Mouse (Mus musculus) lung, postnatal 0 days (tissue): ENCODE data around the gene Gm7029. TPM values are rescaled to one million over a fixed set of nuclear protein-coding genes. Genes with fewer than 3 reads are reported as not detected.
"Not testable (repeated sequence)": the region's sequence is repeated elsewhere in the genome, so short reads cannot be mapped to it uniquely, and the experiment has no call there.

Experiments
- ATAC-seq: fragments of 200-750 bp; cut with Nextera tagmentation; 2 replicates; pipeline ENCODE4 v1.8.0; 2017; ENCODE audit warnings: moderate library complexity
- DNase-seq: peaks from one replicate; pipeline ENCODE4 v3.0.0-alpha.2; 2016; ENCODE audit warnings: low spot score
- H3K27ac ChIP-seq: fragments of 300-500 bp; sonication (generic); 2 replicates; pipeline ENCODE4 v1.5.1; 2014; ENCODE audit warnings: antibody characterized with exemption, mild to moderate bottlenecking, low read length, mixed read lengths
- H3K27me3 ChIP-seq: fragments of 300-500 bp; sonication (generic); replicated peaks from 2 replicates; pipeline ENCODE4 v1.6.1; 2014; ENCODE audit warnings: low read length, mixed read lengths; ENCODE audit not compliant: insufficient read depth
- H3K36me3 ChIP-seq: fragments of 300-500 bp; sonication (generic); 2 replicates; pipeline ENCODE4 v1.6.1; 2014; ENCODE audit warnings: low read length, mixed read lengths; ENCODE audit not compliant: insufficient read depth
- H3K4me1 ChIP-seq: fragments of 300-500 bp; sonication (generic); 2 replicates; pipeline ENCODE4 v1.6.1; 2014; ENCODE audit warnings: antibody characterized with exemption, low read depth, low read length, mixed read lengths; ENCODE audit not compliant: insufficient read depth
- H3K4me2 ChIP-seq: fragments of 300-500 bp; sonication (generic); replicated peaks from 2 replicates; pipeline ENCODE4 v1.6.1; 2014; ENCODE audit warnings: low read depth, mild to moderate bottlenecking, low read length, moderate library complexity, mixed read lengths
- H3K4me3 ChIP-seq: fragments of 300-500 bp; sonication (generic); 2 replicates; pipeline ENCODE4 v1.5.1; 2014; ENCODE audit warnings: low read depth, low read length
- H3K9ac ChIP-seq: fragments of 300-500 bp; sonication (generic); replicated peaks from 2 replicates; pipeline ENCODE4 v1.6.1; 2014; ENCODE audit warnings: low read depth, mild to moderate bottlenecking
- H3K9me3 ChIP-seq: fragments of 300-500 bp; sonication (generic); 2 replicates; pipeline ENCODE4 v1.6.1; 2016; ENCODE audit warnings: low read length, mixed read lengths
- CTCF ChIP-seq: IDR thresholded peaks from 2 replicates; pipeline ENCODE4 v1.5.1; 2016; ENCODE audit warnings: antibody characterized with exemption, mild to moderate bottlenecking
- EP300 ChIP-seq: IDR thresholded peaks from 2 replicates; pipeline ENCODE4 v1.6.1; 2016; ENCODE audit warnings: antibody characterized with exemption, mild to moderate bottlenecking, control low read depth
- WGBS: fragments of 180-500 bp; shearing (Covaris S2); extraction: QIAGEN DNeasy Blood & Tissue Kit; methylation state at CpG from one replicate; pipeline ENCODE4 v1.1.7; 2014; 5-methylcytosine and 5-hydroxymethylcytosine counted together
- polyA plus RNA-seq: library from polyadenylated mRNA; unstranded; fragments of >200 nt; fragmentation: Nextera tagmentation; extraction: Ambion mirVana; gene quantifications from 2 replicates; pipeline ENCODE4 v1.2.1, GENCODE M21; 2015

Gene Gm7029
- polyA plus RNA-seq, 1 experiment from 2014 or later, result not detected

DNA sequence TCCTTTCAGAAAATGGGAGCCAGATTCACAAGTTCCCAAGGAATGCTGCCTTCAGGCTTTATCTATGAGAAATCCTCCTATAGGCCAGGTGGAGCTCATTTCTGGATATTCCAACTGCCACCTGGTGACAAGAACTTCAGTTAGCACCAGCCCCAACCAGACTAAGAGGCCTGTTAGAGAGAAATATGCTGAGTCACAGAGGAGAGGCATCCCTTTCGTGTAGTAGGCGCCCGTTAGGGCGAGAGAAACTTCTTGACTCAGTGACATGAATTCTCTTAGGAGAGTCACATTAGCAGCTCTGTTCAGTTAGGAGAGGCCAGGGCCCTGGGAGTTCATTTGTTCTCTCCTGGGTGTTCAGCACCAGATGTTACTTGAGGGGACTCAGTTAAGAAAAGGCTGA is 26.0 kb downstream of the Gm7029 start:
- ATAC-seq, result no peak
- WGBS, result 56% methylated on average over 4 of the region's 4 CpGs
- no peaks in the 10 kb centered on the region for H3K27me3 ChIP-seq

DNA sequence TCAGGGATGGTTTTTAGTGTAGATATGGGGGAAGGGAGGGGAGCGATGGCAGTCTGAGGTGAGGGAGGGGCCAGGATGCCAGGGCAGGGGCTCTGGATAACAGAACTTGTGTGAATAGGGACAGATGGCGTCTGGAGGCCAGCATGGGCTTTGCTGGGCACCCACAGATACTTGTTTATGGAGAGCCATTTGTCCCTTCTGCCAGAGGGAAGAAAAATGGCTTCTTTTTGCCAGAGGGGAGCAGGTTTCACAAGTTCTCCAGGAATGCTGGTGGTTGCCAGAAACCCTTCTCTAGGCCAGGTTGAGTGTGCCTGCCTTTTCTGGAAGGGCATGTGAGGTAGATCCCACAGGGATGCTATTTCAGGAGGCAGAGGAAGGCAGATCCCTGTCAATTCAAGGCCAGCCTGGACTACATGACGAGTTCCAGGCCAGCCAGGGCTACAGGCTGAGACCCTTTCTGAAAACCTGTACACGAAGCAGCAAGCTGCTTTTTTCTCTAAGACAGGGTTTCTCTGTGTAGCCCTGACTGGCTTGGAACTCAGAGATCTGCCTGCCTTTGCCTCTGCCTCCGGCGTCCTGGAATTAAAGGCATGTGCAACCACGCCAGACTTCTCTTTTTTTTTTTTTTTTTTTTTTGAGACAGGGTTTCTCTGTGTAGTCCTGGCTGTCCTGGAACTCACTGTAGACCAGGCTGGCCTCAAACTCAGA is 26.8 kb downstream of the Gm7029 start:
- 52% methylated on average over 7 of the region's 7 CpGs for WGBS
- H3K9me3 ChIP-seq, result no peaks in the 10 kb centered on the region
- H3K9ac ChIP-seq, result no peak overlapping the region

More for the DNA sequence above, 26.0 kb downstream of the Gm7029 start:
- no peak overlapping the region for H3K4me2 ChIP-seq
- no peaks in the 10 kb centered on the region for H3K36me3 ChIP-seq
- no peak overlapping the region for H3K9ac ChIP-seq
- H3K27ac ChIP-seq, result no peak overlapping the region
- no peak overlapping the region for H3K4me3 ChIP-seq
- TF ChIP-seq CTCF (no peak), EP300 (no peak)
- no peaks in the 10 kb centered on the region for H3K9me3 ChIP-seq
- DNase-seq, result no peak
- no peaks in the 10 kb centered on the region for H3K4me1 ChIP-seq

DNA sequence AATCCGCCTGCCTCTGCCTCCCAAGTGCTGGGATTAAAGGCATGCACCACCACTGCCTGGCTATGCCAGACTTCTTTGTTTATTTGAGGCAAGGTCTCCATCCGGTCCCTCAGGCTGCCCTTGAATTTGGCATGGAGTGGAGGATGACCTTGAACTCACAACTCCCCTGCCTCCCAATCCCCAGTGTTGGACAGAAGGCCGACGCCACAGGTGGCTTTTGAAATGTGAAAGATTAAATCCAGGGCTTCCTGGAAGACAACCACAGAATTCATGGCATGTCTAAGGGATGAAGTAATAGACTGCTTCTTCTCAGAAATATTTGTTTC is 27.3 kb downstream of the Gm7029 start:
- Histone ChIP-seq H3K36me3 (no peaks in the 10 kb centered on the region), H3K27me3 (no peaks in the 10 kb centered on the region), H3K9ac (no peak overlapping the region), H3K27ac (no peak overlapping the region), H3K4me1 (no peaks in the 10 kb centered on the region), H3K4me3 (no peak overlapping the region), H3K9me3 (no peaks in the 10 kb centered on the region), H3K4me2 (no peak overlapping the region)
- WGBS, result 69% methylated on average over 4 of the region's 4 CpGs
- TF ChIP-seq CTCF, result no peak
- TF ChIP-seq EP300, result no peak
- no peak for ATAC-seq
- DNase-seq, result no peak

More for the DNA sequence above, 26.8 kb downstream of the Gm7029 start:
- Histone ChIP-seq H3K27ac (no peak overlapping the region), H3K27me3 (no peaks in the 10 kb centered on the region), H3K4me2 (no peak overlapping the region), H3K4me3 (no peak overlapping the region), H3K4me1 (no peaks in the 10 kb centered on the region), H3K36me3 (no peaks in the 10 kb centered on the region)
- ATAC-seq (no peak), DNase-seq (no peak)
- TF ChIP-seq CTCF (no peak), EP300 (no peak)

DNA sequence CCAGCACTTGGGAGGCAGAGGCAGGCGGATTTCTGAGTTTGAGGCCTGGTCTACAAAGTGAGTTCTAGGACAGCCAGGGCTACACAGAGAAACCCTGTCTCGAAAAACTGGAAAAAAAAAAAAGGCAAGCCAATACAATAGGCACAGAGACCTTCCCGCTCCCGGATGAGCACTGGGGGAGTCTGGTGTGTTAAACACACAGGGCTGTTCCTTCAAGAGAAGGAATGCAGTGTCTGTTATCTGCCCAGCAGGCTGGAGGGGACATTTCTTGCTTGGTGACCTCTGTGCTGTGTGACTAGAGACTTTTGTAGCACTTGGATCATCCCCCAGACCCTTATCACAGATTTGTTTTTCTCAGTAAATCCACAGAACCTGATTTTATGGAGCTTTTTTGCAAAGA is 28.0 kb downstream of the Gm7029 start:
- no peaks in the 10 kb centered on the region for H3K9me3 ChIP-seq
- no peak for DNase-seq
- H3K4me2 ChIP-seq, result no peak overlapping the region
- H3K27ac ChIP-seq, result no peak overlapping the region
- no peaks in the 10 kb centered on the region for H3K36me3 ChIP-seq
- ATAC-seq, result no peak
- no peak overlapping the region for H3K4me3 ChIP-seq
- H3K27me3 ChIP-seq, result no peaks in the 10 kb centered on the region
- 69% methylated on average over 4 of the region's 4 CpGs for WGBS
- no peak overlapping the region for H3K9ac ChIP-seq
- no peaks in the 10 kb centered on the region for H3K4me1 ChIP-seq
- TF ChIP-seq CTCF, result no peak
- TF ChIP-seq EP300, result no peak

DNA sequence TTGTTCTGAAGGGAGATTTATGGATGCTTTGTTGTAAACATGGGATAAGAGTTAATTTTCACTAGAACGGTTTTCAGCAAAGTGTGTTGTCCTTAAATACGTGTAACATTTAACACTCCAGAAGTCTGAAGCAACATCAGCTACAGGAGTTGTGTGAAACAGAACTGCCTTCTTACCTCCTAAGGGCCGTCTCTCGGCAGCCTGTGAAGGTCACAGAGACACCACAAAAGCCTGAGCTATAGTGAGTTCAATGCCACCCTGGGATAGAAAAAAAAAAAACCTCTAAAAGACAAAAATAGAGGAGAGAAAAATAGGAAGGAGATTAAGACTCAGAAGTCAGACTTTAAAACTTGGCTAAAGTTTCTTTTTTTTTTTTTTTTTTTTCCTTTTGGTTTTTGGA is 28.4 kb downstream of the Gm7029 start:
- Histone ChIP-seq H3K36me3 (no peaks in the 10 kb centered on the region), H3K27ac (no peak overlapping the region), H3K4me2 (no peak overlapping the region), H3K4me1 (no peaks in the 10 kb centered on the region), H3K9ac (no peak overlapping the region), H3K4me3 (no peak overlapping the region), H3K9me3 (no peaks in the 10 kb centered on the region), H3K27me3 (no peaks in the 10 kb centered on the region)
- no peak for ATAC-seq
- 46% methylated on average over 4 of the region's 4 CpGs for WGBS
- DNase-seq, result no peak
- TF ChIP-seq EP300, result no peak
- TF ChIP-seq CTCF, result no peak

DNA sequence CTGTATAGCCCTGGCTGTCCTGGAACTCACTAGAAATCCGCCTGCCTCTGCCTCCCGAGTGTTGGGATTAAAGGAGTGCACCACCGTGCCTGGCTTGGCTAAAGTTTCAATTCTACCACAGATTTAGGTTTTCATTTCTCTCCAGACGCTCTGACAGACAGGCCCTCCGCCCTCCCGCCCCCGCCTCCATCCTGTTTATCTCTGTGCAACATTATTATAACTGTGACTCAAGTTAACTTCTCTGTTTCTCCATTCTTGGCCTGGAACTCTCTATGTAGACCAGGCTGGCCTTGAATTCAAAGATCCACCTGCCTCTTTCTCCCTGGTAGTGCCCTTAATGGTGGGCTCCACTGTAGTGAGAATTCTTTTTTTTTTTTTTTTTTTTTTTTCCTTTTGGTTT is 28.9 kb downstream of the Gm7029 start:
- no peak overlapping the region for H3K4me2 ChIP-seq
- 57% methylated on average over 7 of the region's 7 CpGs for WGBS
- TF ChIP-seq EP300 (no peak), CTCF (no peak)

DNA sequence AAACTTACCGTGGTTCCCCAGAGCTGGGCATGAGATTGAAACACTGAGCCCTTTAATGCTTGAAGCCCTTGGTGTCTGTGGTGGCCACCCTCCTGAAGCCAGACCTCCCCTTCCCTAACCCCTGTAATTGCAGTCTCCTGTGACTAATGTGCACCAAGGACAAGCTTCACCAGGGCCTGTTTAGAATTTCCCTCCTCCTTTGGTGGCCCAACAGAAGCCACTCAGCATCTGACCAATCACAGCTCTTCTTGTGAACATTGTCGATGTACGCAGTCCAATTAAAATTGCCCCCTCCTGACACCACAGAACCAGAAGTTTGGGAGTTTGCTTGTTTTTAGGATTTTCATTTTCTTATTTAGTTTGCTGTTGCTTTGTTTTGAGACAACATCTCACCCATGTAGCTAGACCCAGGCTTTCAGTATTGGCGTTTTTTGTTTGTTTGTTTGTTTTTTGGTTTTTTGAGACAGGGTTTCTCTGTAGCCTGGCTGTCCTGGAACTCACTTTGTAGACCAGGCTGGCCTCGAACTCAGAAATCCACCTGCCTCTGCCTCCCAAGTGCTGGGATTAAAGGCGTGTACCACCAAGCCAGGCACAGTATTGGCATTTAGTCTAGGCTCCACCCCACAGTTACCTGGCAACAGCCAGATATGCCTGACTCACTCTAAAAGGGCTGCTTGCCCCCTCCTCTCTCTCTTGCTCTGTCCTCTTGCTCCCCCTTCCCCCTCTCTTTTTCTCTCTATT is 30.4 kb downstream of the Gm7029 start:
- DNase-seq, H3K9me3 ChIP-seq, H3K9ac ChIP-seq, H3K27me3 ChIP-seq, H3K4me2 ChIP-seq, H3K4me1 ChIP-seq, H3K36me3 ChIP-seq, H3K4me3 ChIP-seq, H3K27ac ChIP-seq, ATAC-seq: not testable (repeated sequence)
- WGBS, result 63% methylated on average over 6 of the region's 6 CpGs

More for the DNA sequence above, 28.9 kb downstream of the Gm7029 start:
- H3K27me3 ChIP-seq, result no peaks in the 10 kb centered on the region
- ATAC-seq, result no peak
- no peak overlapping the region for H3K9ac ChIP-seq
- no peaks in the 10 kb centered on the region for H3K36me3 ChIP-seq
- no peak for DNase-seq
- H3K4me3 ChIP-seq, result no peak overlapping the region
- H3K9me3 ChIP-seq, result no peaks in the 10 kb centered on the region
- H3K4me1 ChIP-seq, result no peaks in the 10 kb centered on the region
- H3K27ac ChIP-seq, result no peak overlapping the region

DNA sequence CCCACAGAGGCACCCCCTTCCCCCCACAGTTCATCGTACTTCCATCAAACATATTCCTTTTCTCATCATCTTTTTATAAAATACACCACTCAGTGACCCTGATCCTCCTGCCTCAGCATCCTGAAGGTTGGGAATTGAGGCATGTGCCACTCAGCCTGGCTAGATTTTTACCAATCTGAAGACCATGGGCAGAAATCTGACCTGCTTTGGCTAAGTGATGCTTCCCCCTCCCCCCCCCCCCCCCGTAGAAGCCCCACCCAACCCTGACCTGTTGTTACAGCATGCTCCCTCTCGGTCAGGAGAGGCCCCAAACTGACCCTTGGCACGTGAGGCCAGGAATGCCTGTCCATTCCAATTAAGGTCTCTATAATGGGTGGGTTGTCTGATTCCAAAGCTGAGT is 31.2 kb downstream of the Gm7029 start, which contains the start of gene Platr17:
Platr17 (plus strand) TSS at position 301 of the 400 bp plus-strand sequence.
- not testable (repeated sequence) for H3K9me3 ChIP-seq, H3K27me3 ChIP-seq
- WGBS, result 58% methylated on average over 3 of the region's 4 CpGs

More for the DNA sequence above, 31.2 kb downstream of the Gm7029 start, which contains the start of gene Platr17:
- not testable (repeated sequence) for DNase-seq, H3K4me1 ChIP-seq, ATAC-seq, H3K27ac ChIP-seq, H3K36me3 ChIP-seq, H3K9ac ChIP-seq, H3K4me3 ChIP-seq, H3K4me2 ChIP-seq
